21 mouse cellular contexts compared by ENCODE assay signal in genomic region chr14:105416964-105417363, GRCm38 (mm10).
DNase-seq lines count a peak whose midpoint lies in the region; ATAC-seq and TF ChIP-seq lines count a peak whose summit lies in the region.
"Had no signal": no experiment of that assay in that cellular context is flagged by ENCODE, and none has a peak within 500 bp of the region (broad histone marks: within the 10 kb centered on the region; RNA-seq: fewer than 3 reads in every experiment).

No protein-coding gene starts in this region.

- no peaks in the 10 kb centered on the region for H3K27me3 ChIP-seq in heart, embryonic 10.5 days (ENCODE audit: insufficient read depth, poor library complexity, severe bottlenecking)
- H3K27me3 ChIP-seq in lung, embryonic 14.5 days (ENCODE audit: insufficient read depth, low read length): no peaks in the 10 kb centered on the region
- H3K27me3 ChIP-seq in embryonic facial prominence, embryonic 14.5 days (replicated peaks; ENCODE audit: control insufficient read depth, insufficient read depth, low read length): no peaks in the 10 kb centered on the region
- no peaks in the 10 kb centered on the region for H3K27me3 ChIP-seq in limb, embryonic 13.5 days
- H3K27me3 ChIP-seq: embryonic facial prominence, embryonic 12.5 days; kidney, embryonic 15.5 days; midbrain, embryonic 13.5 days; neural tube, embryonic 13.5 days had no signal

- H3K4me1 ChIP-seq in heart, embryonic 10.5 days: no peaks in the 10 kb centered on the region
- H3K4me1 ChIP-seq in lung, embryonic 14.5 days (ENCODE audit: insufficient read depth): no peaks in the 10 kb centered on the region
- H3K4me1 ChIP-seq in lung, adult 2 months (ENCODE audit: control insufficient read depth, insufficient read depth, low read length): no peaks in the 10 kb centered on the region
- H3K4me1 ChIP-seq in embryonic facial prominence, embryonic 14.5 days (ENCODE audit: control insufficient read depth, insufficient read depth, low read length): peaks cover 6% of the 10 kb centered on the region; the same call in 1 of the 2 replicates
- H3K4me1 ChIP-seq in limb, embryonic 13.5 days: peaks cover 7% of the 10 kb centered on the region
- H3K4me1 ChIP-seq: midbrain, embryonic 13.5 days; neural tube, embryonic 13.5 days had no signal

- H3K9ac ChIP-seq in lung, embryonic 14.5 days: no peak overlapping the region
- H3K9ac ChIP-seq in embryonic facial prominence, embryonic 14.5 days (ENCODE audit: low read depth, low read length): no peak overlapping the region
- H3K9ac ChIP-seq in limb, embryonic 13.5 days: no peak overlapping the region
- H3K9ac ChIP-seq: embryonic facial prominence, embryonic 12.5 days; hindbrain, embryonic 14.5 days; kidney, embryonic 15.5 days; midbrain, embryonic 13.5 days; neural tube, embryonic 13.5 days had no signal

- ATAC-seq in lung, embryonic 14.5 days (ENCODE audit: insufficient read depth): peak; percentile 76
- ATAC-seq in embryonic facial prominence, embryonic 14.5 days (ENCODE audit: low read depth): peak; percentile 44; the same call in 1 of the 2 replicates
- no peak; the same call in 1 of the 2 replicates for ATAC-seq in limb, embryonic 13.5 days (ENCODE audit: low FRiP score, low read depth)
- ATAC-seq: forebrain, embryonic 16.5 days; midbrain, embryonic 13.5 days had no signal

- H3K27ac ChIP-seq in heart, embryonic 10.5 days: no peak overlapping the region
- H3K27ac ChIP-seq in lung, embryonic 14.5 days (ENCODE audit: low read depth): no peak overlapping the region
- no peak overlapping the region for H3K27ac ChIP-seq in embryonic facial prominence, embryonic 14.5 days (replicated peaks; ENCODE audit: low read depth, low read length)
- peak overlapping the region; percentile 34; the same call in 1 of the 2 replicates for H3K27ac ChIP-seq in limb, embryonic 13.5 days
- H3K27ac ChIP-seq: embryonic facial prominence, embryonic 12.5 days; hindbrain, embryonic 14.5 days; kidney, embryonic 15.5 days; midbrain, embryonic 13.5 days; neural tube, embryonic 13.5 days had no signal

- H3K4me3 ChIP-seq in heart, embryonic 10.5 days: no peak overlapping the region
- H3K4me3 ChIP-seq in lung, embryonic 14.5 days (ENCODE audit: low read depth, low read length): no peak overlapping the region
- H3K4me3 ChIP-seq in lung, adult 2 months (replicated peaks; ENCODE audit: extremely low read depth, low read depth, low read length): no peak overlapping the region
- no peak overlapping the region for H3K4me3 ChIP-seq in embryonic facial prominence, embryonic 14.5 days (ENCODE audit: low read depth, low read length)
- H3K4me3 ChIP-seq in limb, embryonic 13.5 days: no peak overlapping the region
- H3K4me3 ChIP-seq: embryonic facial prominence, embryonic 12.5 days; kidney, embryonic 15.5 days; midbrain, embryonic 13.5 days; neural tube, embryonic 13.5 days had no signal

- peak; percentile 93 for DNase-seq in heart, adult 11 months
- DNase-seq in heart, embryonic 10.5 days (ENCODE audit: low spot score): no peak
- peak; percentile 68 for DNase-seq in lung, embryonic 14.5 days
- DNase-seq in lung, adult 2 months: no peak
- DNase-seq in embryonic facial prominence, embryonic 14.5 days (ENCODE audit: low spot score): peak; percentile 40
- no peak for DNase-seq in retina, embryonic 14.5 days (ENCODE audit: low spot score)
- DNase-seq in spleen, postnatal 14 days (ENCODE audit: low spot score in 2 of 2): no peak
- DNase-seq: adrenal gland, postnatal 36 days; B cell, adult 2 months; cerebellum, adult 2 months; cerebellum, postnatal 36 days; left cerebral cortex, postnatal 4 days; thymus, adult 18-20 months; thymus, postnatal 4 days had no signal

- no peak for TF ChIP-seq POLR2A in lung, adult 2 months (IDR thresholded peaks at IDR 0.05; ENCODE audit: borderline replicate concordance, extremely low read depth, low read depth, low read length)

- TF ChIP-seq CTCF in lung, embryonic 14.5 days (IDR thresholded peaks at IDR 0.05; ENCODE audit: low read depth): no peak
- TF ChIP-seq CTCF in lung, adult 2 months (IDR thresholded peaks at IDR 0.05; ENCODE audit: insufficient read depth, low read length): no peak

- H3K36me3 ChIP-seq in heart, embryonic 10.5 days: no peaks in the 10 kb centered on the region
- H3K36me3 ChIP-seq in lung, embryonic 14.5 days (ENCODE audit: insufficient read depth): no peaks in the 10 kb centered on the region
- no peaks in the 10 kb centered on the region for H3K36me3 ChIP-seq in embryonic facial prominence, embryonic 14.5 days (ENCODE audit: control insufficient read depth, insufficient read depth, low read length)
- no peaks in the 10 kb centered on the region for H3K36me3 ChIP-seq in limb, embryonic 13.5 days
- H3K36me3 ChIP-seq: embryonic facial prominence, embryonic 12.5 days; kidney, embryonic 15.5 days; midbrain, embryonic 13.5 days; neural tube, embryonic 13.5 days had no signal

- WGBS in heart, embryonic 10.5 days: 76% methylated on average over 7 of the region's 7 CpGs
- WGBS in lung, embryonic 14.5 days: 40% methylated on average over 7 of the region's 7 CpGs
- WGBS in lung, adult 2 months: 71% methylated on average over 7 of the region's 7 CpGs
- WGBS in embryonic facial prominence, embryonic 14.5 days: 43% methylated on average over 7 of the region's 7 CpGs
- WGBS in limb, embryonic 13.5 days: 41% methylated on average over 7 of the region's 7 CpGs

- H3K4me2 ChIP-seq in lung, embryonic 14.5 days: no peak overlapping the region
- H3K4me2 ChIP-seq in embryonic facial prominence, embryonic 14.5 days (ENCODE audit: low read depth, low read length): no peak overlapping the region
- 0 out of 2 replicates have a peak overlapping the region, but pooled peaks have one; percentile 14 for H3K4me2 ChIP-seq in limb, embryonic 13.5 days (replicated peaks)
- H3K4me2 ChIP-seq: embryonic facial prominence, embryonic 12.5 days; hindbrain, embryonic 14.5 days; kidney, embryonic 15.5 days; midbrain, embryonic 13.5 days; neural tube, embryonic 13.5 days had no signal

- no peaks in the 10 kb centered on the region for H3K9me3 ChIP-seq in heart, embryonic 10.5 days
- H3K9me3 ChIP-seq in lung, embryonic 14.5 days (ENCODE audit: low read depth, low read length): no peaks in the 10 kb centered on the region
- no peaks in the 10 kb centered on the region for H3K9me3 ChIP-seq in embryonic facial prominence, embryonic 14.5 days (ENCODE audit: control insufficient read depth, low read length)
- H3K9me3 ChIP-seq in limb, embryonic 13.5 days: no peaks in the 10 kb centered on the region
- H3K9me3 ChIP-seq: embryonic facial prominence, embryonic 12.5 days; kidney, embryonic 15.5 days; midbrain, embryonic 13.5 days; neural tube, embryonic 13.5 days had no signal

Comparison
In these comparisons a context has a peak if more than half of its experiments do, and no peak if none do; other contexts are left out.
1. DNase-seq: peak in heart, adult 11 months (single experiment), lung, embryonic 14.5 days (single experiment) and embryonic facial prominence, embryonic 14.5 days (single experiment); none in heart, embryonic 10.5 days (single experiment), lung, adult 2 months (single experiment), retina, embryonic 14.5 days (single experiment) and spleen, postnatal 14 days (0 of 2).